Mouse (Mus musculus) heart, adult 2 months (tissue): ENCODE results near the gene Tars.

Experiments used
- EP300 ChIP-seq: fragments of 200-500 bp; IDR thresholded peaks from 2 replicates; pipeline ENCODE4 v1.6.1; 2011; ENCODE audit warnings: low read depth, low read length, control low read depth; ENCODE audit not compliant: insufficient read depth
- POLR2A ChIP-seq: fragments of 200-500 bp; IDR thresholded peaks from 2 replicates; pipeline ENCODE4 v1.6.1; 2011; ENCODE audit warnings: mild to moderate bottlenecking, low read depth, low read length, control low read depth; ENCODE audit not compliant: insufficient read depth

GRCm38 (mm10) chr15:11436709-11437280, 37.3 kb upstream of the Tars start:
- TF ChIP-seq EP300 (no peak), POLR2A (no peak)
